Comparison of ENCODE assay signal across 16 mouse cellular contexts in the genomic region with DNA sequence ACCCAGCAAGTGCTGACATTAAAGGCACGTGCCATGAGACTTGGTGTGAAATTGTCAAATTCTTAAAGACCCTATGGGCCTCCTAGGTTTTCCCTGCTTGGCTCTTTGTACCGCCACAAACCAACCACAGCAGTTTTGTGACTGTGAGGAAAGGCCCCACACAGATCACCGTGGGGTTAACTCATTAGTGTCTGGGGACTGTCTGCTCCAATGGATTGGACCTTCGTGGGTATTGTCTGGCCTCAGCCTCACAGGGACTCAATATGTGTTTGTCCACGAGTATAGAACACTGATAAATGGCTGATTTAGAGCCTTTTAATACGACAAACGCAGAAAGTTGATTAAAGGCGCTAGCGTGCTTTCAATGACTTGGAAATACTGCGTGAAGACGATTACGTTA.
"Had no signal": no experiment of that assay in that cellular context is flagged by ENCODE, and none has a peak within 500 bp of the region (broad histone marks: within the 10 kb centered on the region; RNA-seq: fewer than 3 reads in every experiment).

No protein-coding gene starts in this region.

- H3K4me3 ChIP-seq: midbrain, embryonic 10.5 days; myocyte; neural tube, embryonic 13.5 days; neural tube, embryonic 15.5 days had no signal

- ATAC-seq: midbrain, embryonic 16.5 days had no signal

- H3K36me3 ChIP-seq: midbrain, embryonic 10.5 days; neural tube, embryonic 13.5 days; neural tube, embryonic 15.5 days had no signal

- H3K27ac ChIP-seq: midbrain, embryonic 10.5 days; neural tube, embryonic 15.5 days had no signal

- H3K9me3 ChIP-seq: neural tube, embryonic 13.5 days; neural tube, embryonic 15.5 days had no signal

- H3K4me2 ChIP-seq: lung, embryonic 14.5 days; neural tube, embryonic 13.5 days; neural tube, embryonic 15.5 days had no signal

- H3K9ac ChIP-seq: lung, embryonic 14.5 days; neural tube, embryonic 13.5 days; neural tube, embryonic 15.5 days had no signal

- DNase-seq: lung, adult 18-20 months; lung, embryonic 14.5 days; lung, postnatal 10 days; retina, postnatal 1 day; right cerebral cortex, adult 18-20 months; right cerebral cortex, postnatal 25 days; right cerebral cortex, postnatal 4 days; spleen, adult 18-20 months; thymus, adult 18-20 months; thymus, postnatal 14 days; thymus, postnatal 36 days had no signal
